Mouse (Mus musculus) cerebellum, adult 2 months (tissue): ENCODE data around the gene Gxylt2.

ENCODE experiments used
- CTCF ChIP-seq: fragments of 200-500 bp; IDR thresholded peaks from 2 replicates; pipeline ENCODE4 v1.5.1; 2011; ENCODE audit warnings: low read depth, mild to moderate bottlenecking, control low read depth, low read length, moderate library complexity, borderline replicate concordance; ENCODE audit not compliant: insufficient read depth
- POLR2A ChIP-seq: fragments of 200-500 bp; IDR thresholded peaks from 2 replicates; pipeline ENCODE4 v1.6.1; 2011; ENCODE audit warnings: low read length, control low read depth, borderline replicate concordance; ENCODE audit not compliant: insufficient read depth

- TF ChIP-seq POLR2A (no peak), CTCF (no peak)
These were observed 35.7 kb upstream of the Gxylt2 start for GRCm38 (mm10) chr6:100668858-100669257.
